Mouse (Mus musculus): ENCODE results near the gene Slc37a3.

The Slc37a3 gene

DNA sequence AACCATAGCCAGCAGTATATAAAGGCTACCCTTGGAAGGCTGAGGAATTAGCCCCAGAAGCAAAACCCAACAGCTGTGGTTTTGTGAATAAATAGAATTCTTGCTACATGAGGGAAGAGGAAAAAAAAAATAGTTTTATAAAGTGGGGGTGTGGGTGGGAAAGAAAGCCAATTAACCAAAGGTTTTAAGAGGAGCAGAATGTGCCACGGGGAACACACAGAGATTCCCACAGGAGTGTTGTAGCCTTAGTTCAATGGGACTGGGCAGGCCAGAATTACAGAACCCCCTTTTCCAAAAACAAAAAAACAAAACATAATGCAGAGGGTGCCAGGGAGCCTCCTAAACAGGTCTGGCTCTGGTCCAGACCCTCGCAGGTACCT lies 58.9 kb downstream of the Slc37a3 start:
- DNase-seq (ENCODE audit: low spot score), result no peak

- no peak for DNase-seq (ENCODE audit: low spot score)
These were observed 59.4 kb downstream of the Slc37a3 start for GRCm38 (mm10) chr6:39317854-39318630.

- DNase-seq (ENCODE audit: low spot score), result no peak
These were observed 61.4 kb downstream of the Slc37a3 start for GRCm38 (mm10) chr6:39316089-39316488.

- DNase-seq (ENCODE audit: low spot score), result no peak
These were observed 63.0 kb downstream of the Slc37a3 start for GRCm38 (mm10) chr6:39314461-39314860.

DNA sequence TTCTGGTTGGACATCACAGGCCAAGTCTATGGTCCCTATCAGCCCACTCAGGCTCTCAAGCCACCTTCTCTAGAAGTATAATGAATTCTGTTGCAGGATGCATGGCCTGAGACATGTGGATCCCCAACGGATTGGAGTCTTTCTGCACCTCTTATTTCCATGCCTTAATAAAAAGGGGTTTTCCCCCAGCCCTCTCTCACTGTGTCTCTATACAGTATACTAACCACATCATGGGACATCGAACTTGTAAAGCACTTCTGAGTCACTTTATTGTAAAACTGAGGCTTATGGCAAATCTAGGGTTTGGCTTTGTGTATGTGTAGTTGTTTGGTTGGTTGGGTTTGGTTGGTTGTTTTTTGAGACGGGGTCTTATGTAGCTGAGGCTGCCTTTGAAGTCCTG lies 65.7 kb downstream of the Slc37a3 start:
- no peak for DNase-seq (ENCODE audit: low spot score)

DNA sequence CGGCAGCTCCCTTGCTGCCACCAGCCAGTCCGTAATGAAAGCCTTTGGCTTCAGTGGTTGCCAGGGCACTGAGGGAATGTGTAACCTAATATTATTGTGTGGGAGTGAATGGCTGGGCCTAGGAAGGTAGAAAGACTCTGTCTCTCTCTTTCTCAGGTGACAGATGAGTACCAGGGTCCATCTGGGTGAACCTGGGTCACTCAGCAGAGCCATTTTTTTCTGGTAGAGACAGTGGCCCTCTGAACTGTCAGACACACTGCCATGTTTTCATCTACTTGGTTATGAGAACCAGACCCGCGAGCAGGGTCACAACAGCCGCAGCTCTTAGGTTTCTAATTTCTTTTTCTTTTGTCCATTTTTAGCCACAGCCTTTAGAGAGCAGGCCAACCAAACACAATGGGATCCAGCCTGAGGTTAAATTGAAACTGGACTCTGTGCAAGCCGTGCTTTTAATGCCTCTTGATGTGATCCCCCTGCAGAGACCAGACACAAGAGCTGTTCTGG lies 73.1 kb downstream of the Slc37a3 start:
- no peak for DNase-seq (ENCODE audit: low spot score)

DNA sequence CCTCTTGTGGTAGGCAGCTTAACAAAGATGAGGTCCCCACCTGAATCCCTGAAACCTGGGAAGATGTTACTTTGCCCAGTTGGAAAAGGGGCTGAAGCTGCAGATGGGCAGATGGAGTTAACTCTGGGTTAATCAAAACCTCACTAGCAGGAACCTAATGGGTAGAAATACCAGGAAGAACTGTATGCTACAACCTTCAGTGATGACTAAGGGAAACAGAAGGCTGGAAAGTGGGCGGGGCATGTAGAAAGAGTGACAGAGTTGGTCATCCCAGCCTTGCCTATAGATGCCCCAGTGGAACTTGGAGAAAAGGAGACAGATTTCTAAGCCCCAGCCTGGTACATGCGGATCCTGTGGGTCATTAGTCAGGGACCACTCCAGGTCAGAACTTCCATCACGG lies 76.0 kb downstream of the Slc37a3 start:
- no peak for DNase-seq (ENCODE audit: low spot score)

DNA sequence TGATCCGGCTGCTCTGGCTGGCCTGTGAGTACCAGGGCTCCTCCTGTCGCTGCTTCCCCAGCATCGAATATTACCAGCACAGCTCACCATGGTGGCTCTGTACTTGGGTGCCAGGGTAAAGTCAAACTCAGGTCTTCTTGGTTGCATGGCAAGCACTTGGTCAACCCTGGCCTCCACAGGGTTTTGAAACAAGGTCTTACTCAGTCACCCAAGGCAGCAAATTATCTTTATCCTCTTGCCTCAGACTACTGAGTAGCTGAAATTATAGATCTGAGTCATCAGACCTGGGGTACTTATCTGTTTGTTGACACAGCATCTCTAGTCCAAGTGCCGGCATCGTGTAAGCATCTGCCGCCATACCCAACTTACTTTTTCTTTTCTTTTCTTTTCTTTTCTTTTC lies 80.4 kb downstream of the Slc37a3 start:
- DNase-seq (ENCODE audit: low spot score), result no peak

- DNase-seq (ENCODE audit: low spot score), result no peak
These were observed 81.0 kb downstream of the Slc37a3 start for GRCm38 (mm10) chr6:39296474-39296873.

- no peak for DNase-seq (ENCODE audit: low spot score)
These were observed 81.6 kb downstream of the Slc37a3 start for GRCm38 (mm10) chr6:39295727-39296411.

DNA sequence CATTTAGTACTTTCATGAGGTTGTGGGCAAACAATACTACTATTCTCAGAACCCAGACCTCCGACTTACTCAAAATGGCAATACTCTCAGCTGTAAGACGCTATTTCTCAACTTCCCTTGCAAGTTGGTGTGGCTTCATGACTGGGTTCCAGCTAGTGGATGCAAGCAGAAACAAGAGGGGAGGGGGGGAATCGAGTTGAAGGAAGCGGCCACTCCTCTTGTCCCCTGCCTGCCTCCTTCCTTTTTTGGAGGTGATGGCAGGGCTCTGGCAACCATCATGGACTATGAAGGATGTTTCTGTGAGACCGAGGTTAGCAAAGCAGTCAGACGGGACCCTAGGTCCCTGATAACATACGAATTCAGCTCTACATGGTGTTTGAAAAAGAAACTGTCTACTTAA lies 87.8 kb downstream of the Slc37a3 start:
- DNase-seq (ENCODE audit: low spot score), result no peak

DNA sequence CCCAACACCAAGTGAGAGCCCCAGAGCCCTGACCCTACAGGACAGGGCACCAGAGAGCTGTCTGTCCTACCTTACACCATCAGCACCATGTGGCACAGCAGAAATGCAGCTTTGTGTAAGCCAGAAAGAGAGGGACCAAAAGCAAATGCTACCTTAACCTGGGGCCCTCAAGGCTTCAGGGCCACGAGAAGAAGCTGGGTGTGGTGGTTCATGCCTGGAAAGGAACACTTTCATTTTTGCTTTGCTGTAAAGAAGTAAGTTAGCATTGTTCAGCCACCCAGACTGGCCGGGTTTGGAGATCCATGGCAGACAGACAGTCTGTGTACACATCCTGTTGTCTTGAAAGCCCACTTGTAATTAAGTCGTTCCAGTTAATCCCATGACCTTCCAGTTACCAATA lies 89.7 kb downstream of the Slc37a3 start:
- DNase-seq (ENCODE audit: low spot score), result no peak

- no peak for DNase-seq (ENCODE audit: low spot score)
These were observed 90.8 kb downstream of the Slc37a3 start for GRCm38 (mm10) chr6:39286732-39287083.

DNA sequence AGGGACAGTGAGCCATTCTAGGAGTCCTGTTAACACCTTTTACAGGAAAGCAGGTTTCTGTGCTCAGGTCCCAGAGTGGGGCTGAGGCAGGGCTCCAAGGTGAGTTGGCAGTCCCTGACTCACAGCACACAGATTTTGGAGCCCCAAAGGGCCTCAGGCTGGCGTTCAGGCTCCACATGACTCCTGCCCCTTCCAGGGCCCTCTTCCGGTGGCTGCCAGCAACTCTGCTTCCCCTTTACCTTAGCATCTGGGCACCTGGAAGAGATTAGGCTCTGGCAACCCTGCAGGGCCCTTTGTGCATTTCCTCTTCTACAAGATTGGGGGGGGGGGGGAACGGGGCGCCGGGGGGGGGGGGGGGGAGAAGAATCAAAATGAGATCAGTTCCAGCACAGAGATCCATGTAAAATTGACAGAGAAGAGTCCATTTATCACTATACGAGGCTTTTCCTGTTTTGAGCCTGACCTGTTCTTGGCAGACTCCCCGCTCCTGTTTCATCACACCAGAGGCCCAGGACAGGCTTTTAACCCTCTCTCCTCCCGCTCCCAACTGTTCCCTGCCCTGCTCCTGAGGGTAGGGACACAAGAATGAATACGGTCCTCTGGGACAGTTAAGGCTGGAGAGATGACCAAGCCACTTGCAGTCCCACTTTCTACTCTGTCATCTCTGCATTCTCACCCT lies 91.3 kb downstream of the Slc37a3 start:
- DNase-seq (ENCODE audit: low spot score), result no peak

DNA sequence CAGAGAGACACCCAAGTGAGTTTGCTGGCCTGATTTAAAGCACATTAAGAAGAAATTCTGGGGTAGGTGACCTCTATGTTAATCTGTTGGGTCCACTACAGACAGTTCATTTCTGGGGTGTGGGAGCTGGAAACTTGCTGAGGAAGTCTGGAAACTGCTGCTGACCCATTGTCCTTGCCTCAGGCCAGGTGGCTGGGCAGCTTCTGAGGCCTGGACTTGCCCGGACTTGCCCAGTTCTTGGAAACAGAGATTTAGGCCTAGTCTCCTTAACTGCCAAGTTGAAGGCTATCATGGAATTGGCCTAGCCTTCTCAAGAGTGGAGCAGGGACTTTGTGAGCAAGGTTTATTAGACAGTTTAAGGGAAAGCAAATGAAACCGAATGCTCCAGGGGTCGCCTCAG lies 92.6 kb downstream of the Slc37a3 start:
- DNase-seq (ENCODE audit: low spot score), result no peak
